Mouse (Mus musculus): ENCODE results near the gene Isg15.
"Not testable (repeated sequence)": the region's sequence is repeated elsewhere in the genome, so short reads cannot be mapped to it uniquely, and the experiment has no call there.

Isg15 gene

GRCm38 (mm10) chr4:156154771-156155170, 45.8 kb downstream of the Isg15 start:
- DNase-seq (ENCODE audit: low read depth): no peak

- not testable (repeated sequence) for DNase-seq (ENCODE audit: low read depth)
Observed at GRCm38 (mm10) chr4:156150887-156151286, 49.7 kb downstream of the Isg15 start.
